Mouse (Mus musculus): ENCODE measurements around the gene 4930544G11Rik. TPM values are rescaled to one million over a fixed set of nuclear protein-coding genes. Genes with fewer than 3 reads are reported as not detected.

4930544G11Rik gene
- polyA plus RNA-seq (2012; rRNA removed) = not detected in 2 replicates

- 98% methylated on average over 10 of the region's 10 CpGs for WGBS
- no peak for TF ChIP-seq POLR2A (IDR thresholded peaks at IDR 0.05; ENCODE audit: borderline replicate concordance, extremely low read depth, low read depth, low read length)
- TF ChIP-seq CTCF (IDR thresholded peaks at IDR 0.05; ENCODE audit: insufficient read depth, low read length) = no peak
- Histone ChIP-seq H3K4me1 (ENCODE audit: control insufficient read depth, insufficient read depth, low read length) (no peaks in the 10 kb centered on the region), H3K4me3 (replicated peaks; ENCODE audit: extremely low read depth, low read depth, low read length) (no peak within 1 kb of the TSS)
- DNase-seq = no peak
These were observed at the start of gene 4930544G11Rik for GRCm38 (mm10) chr6:65952309-65952708. 4930544G11Rik (plus strand) TSS chr6:65952609.

- DNase-seq = no peak
- WGBS = 56% methylated on average over 2 of the region's 2 CpGs
- Histone ChIP-seq H3K4me1 (ENCODE audit: control insufficient read depth, insufficient read depth, low read length) (no peaks in the 10 kb centered on the region), H3K4me3 (replicated peaks; ENCODE audit: extremely low read depth, low read depth, low read length) (no peak overlapping the region)
- TF ChIP-seq POLR2A (IDR thresholded peaks at IDR 0.05; ENCODE audit: borderline replicate concordance, extremely low read depth, low read depth, low read length) = no peak
- no peak for TF ChIP-seq CTCF (IDR thresholded peaks at IDR 0.05; ENCODE audit: insufficient read depth, low read length)
These were observed 45.7 kb upstream of the 4930544G11Rik start for GRCm38 (mm10) chr6:65906657-65907182.

- H3K4me3 ChIP-seq (replicated peaks; ENCODE audit: extremely low read depth, low read depth, low read length) = no peak overlapping the region
- H3K4me1 ChIP-seq (ENCODE audit: control insufficient read depth, insufficient read depth, low read length) = no peaks in the 10 kb centered on the region
- 85% methylated on average over 5 of the region's 5 CpGs for WGBS
- DNase-seq = no peak
- TF ChIP-seq POLR2A (IDR thresholded peaks at IDR 0.05; ENCODE audit: borderline replicate concordance, extremely low read depth, low read depth, low read length) = no peak
- TF ChIP-seq CTCF (IDR thresholded peaks at IDR 0.05; ENCODE audit: insufficient read depth, low read length) = no peak
These were observed 37.0 kb upstream of the 4930544G11Rik start for GRCm38 (mm10) chr6:65915421-65915820.

DNA sequence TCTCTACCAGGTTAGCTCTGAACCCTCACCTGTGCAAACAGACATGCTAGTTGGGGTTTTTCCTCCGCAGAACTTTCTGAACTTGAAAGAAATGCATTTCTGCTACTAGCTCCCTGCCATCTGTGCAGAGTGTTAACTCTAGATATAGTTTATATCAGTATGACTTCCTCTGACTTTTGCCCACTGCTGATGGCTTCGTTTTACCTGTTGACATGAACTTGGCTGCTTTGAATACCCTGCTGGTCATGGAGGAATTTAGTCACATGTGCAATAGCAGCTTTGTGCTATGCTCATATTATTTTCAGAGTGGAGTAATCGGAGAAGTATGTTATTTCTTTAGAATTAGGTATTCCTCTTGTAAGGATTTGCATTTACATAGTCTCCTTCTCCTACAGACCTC lies 30.7 kb upstream of the 4930544G11Rik start:
- 73% methylated on average over 3 of the region's 3 CpGs for WGBS
- DNase-seq = no peak
- no peak overlapping the region for H3K4me3 ChIP-seq (replicated peaks; ENCODE audit: extremely low read depth, low read depth, low read length)
- TF ChIP-seq CTCF (IDR thresholded peaks at IDR 0.05; ENCODE audit: insufficient read depth, low read length) (no peak), POLR2A (IDR thresholded peaks at IDR 0.05; ENCODE audit: borderline replicate concordance, extremely low read depth, low read depth, low read length) (no peak)
- no peaks in the 10 kb centered on the region for H3K4me1 ChIP-seq (ENCODE audit: control insufficient read depth, insufficient read depth, low read length)

GRCm38 (mm10) chr6:65923501-65924084 lies 28.8 kb upstream of the 4930544G11Rik start:
- DNase-seq = no peak
- TF ChIP-seq CTCF (IDR thresholded peaks at IDR 0.05; ENCODE audit: insufficient read depth, low read length) (no peak), POLR2A (IDR thresholded peaks at IDR 0.05; ENCODE audit: borderline replicate concordance, extremely low read depth, low read depth, low read length) (no peak)
- 84% methylated on average over 4 of the region's 4 CpGs for WGBS
- Histone ChIP-seq H3K4me1 (ENCODE audit: control insufficient read depth, insufficient read depth, low read length) (no peaks in the 10 kb centered on the region), H3K4me3 (replicated peaks; ENCODE audit: extremely low read depth, low read depth, low read length) (no peak overlapping the region)

DNA sequence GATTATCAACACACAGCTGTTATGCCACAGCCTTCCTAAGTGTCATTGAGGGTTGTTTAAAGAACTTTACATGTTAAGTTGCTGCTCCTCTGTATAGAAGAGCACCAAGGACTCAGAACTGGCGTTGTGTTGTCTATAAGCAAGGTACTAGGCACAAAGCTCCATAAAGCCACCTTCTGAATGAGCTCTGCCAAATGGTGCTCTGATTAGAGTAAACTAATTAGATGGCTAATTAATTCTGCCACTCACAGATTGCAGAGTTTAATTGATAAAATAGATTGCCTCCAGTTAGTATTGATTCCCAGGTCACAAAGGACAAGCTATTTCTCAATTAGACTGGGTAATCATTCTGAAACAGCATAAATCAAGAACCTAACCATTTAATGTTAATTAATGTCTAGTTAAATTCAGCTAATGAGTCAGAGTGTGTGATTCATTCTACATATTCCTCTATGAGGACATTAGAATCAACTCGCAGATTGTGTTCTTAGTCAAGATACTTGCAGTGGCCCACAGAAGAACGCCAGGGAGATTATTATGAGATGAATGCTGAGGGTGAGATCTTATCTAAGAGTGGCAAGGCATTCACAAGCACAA lies 26.6 kb upstream of the 4930544G11Rik start:
- no peak for TF ChIP-seq CTCF (IDR thresholded peaks at IDR 0.05; ENCODE audit: insufficient read depth, low read length)
- TF ChIP-seq POLR2A (IDR thresholded peaks at IDR 0.05; ENCODE audit: borderline replicate concordance, extremely low read depth, low read depth, low read length) = no peak
- DNase-seq = no peak
- Histone ChIP-seq H3K4me1 (ENCODE audit: control insufficient read depth, insufficient read depth, low read length) (no peaks in the 10 kb centered on the region), H3K4me3 (replicated peaks; ENCODE audit: extremely low read depth, low read depth, low read length) (no peak overlapping the region)
- WGBS = 83% methylated on average over 3 of the region's 3 CpGs

DNA sequence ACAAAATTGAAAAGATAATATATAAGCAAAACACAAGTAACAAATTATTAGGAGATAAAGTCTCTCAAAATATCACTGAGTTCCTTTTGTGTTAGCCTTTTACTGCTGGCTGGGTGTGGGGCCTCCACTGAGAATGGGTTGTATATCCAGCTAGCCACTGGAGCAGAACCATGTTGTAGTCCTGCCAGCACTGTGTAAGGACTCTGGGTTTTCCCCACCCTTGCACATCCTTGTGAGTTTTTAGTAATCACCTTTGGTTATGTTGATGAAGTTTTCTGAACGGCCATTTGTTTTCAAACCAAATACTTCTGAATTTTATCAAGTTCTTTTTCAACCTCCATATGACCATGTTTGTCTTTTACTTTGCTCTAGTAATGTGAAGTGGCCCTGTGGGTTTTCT lies 21.9 kb upstream of the 4930544G11Rik start:
- H3K4me1 ChIP-seq (ENCODE audit: control insufficient read depth, insufficient read depth, low read length) = no peaks in the 10 kb centered on the region
- WGBS = 67% methylated on average over 1 of the region's 1 CpGs
- H3K4me3 ChIP-seq (replicated peaks; ENCODE audit: extremely low read depth, low read depth, low read length) = no peak overlapping the region
- no peak for DNase-seq
- TF ChIP-seq POLR2A (IDR thresholded peaks at IDR 0.05; ENCODE audit: borderline replicate concordance, extremely low read depth, low read depth, low read length) = no peak
- no peak for TF ChIP-seq CTCF (IDR thresholded peaks at IDR 0.05; ENCODE audit: insufficient read depth, low read length)

DNA sequence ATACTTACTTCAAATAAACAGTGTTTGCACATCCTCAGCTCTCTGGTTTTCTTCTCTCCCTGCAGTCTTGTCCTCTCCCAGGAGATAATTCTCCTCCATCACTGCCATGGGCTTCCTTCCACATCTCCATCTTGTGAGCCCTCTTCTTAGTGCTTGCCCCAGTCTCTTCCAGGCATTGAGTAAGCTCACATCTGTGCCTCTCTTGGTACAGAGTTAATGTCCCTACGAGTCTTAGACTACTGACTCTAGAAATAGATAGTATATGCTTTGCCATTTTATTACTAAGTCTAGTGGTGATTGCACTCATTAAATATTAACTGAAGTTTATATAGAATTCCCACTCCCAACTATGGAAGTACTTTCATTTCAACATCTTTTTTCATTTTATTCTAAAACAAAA lies 19.6 kb upstream of the 4930544G11Rik start:
- DNase-seq = no peak
- WGBS = 73% methylated on average over 1 of the region's 1 CpGs
- H3K4me3 ChIP-seq (replicated peaks; ENCODE audit: extremely low read depth, low read depth, low read length) = no peak overlapping the region
- no peaks in the 10 kb centered on the region for H3K4me1 ChIP-seq (ENCODE audit: control insufficient read depth, insufficient read depth, low read length)
- TF ChIP-seq POLR2A (IDR thresholded peaks at IDR 0.05; ENCODE audit: borderline replicate concordance, extremely low read depth, low read depth, low read length) (no peak), CTCF (IDR thresholded peaks at IDR 0.05; ENCODE audit: insufficient read depth, low read length) (no peak)

DNA sequence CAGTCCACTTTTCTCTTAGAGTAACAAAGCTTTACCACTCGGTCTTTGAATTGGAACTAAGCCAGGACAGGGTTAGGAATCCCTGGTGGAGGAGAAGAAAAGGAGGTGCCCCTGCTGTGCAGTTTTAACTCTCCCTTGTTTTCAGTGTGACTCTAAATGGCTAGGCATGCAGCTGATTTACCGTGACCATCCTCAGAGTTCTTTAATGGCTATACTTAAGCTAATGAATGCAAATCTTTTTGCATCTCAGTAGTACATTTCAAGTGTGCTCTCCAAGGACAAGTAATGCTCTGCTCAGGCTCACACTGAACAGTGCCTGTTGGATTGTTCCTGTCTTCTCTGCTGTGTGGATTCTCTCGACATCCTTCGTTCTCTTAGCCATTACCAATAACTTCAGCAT lies 19.2 kb upstream of the 4930544G11Rik start:
- no peaks in the 10 kb centered on the region for H3K4me1 ChIP-seq (ENCODE audit: control insufficient read depth, insufficient read depth, low read length)
- H3K4me3 ChIP-seq (replicated peaks; ENCODE audit: extremely low read depth, low read depth, low read length) = no peak overlapping the region
- no peak for DNase-seq
- 70% methylated on average over 4 of the region's 4 CpGs for WGBS
- TF ChIP-seq CTCF (IDR thresholded peaks at IDR 0.05; ENCODE audit: insufficient read depth, low read length) (no peak), POLR2A (IDR thresholded peaks at IDR 0.05; ENCODE audit: borderline replicate concordance, extremely low read depth, low read depth, low read length) (no peak)

Measured in lung, adult 2 months (tissue).